Mouse (Mus musculus) myocyte (in vitro differentiated cells): ENCODE measurements around the gene 1700019A02Rik.

Experiments
- E2F4 ChIP-seq: IDR thresholded peaks from one replicate; pipeline ENCODE4 v1.6.1; 2011; ENCODE audit warnings: mild to moderate bottlenecking, control low read depth, moderate library complexity; ENCODE audit not compliant: insufficient read depth
- MAX ChIP-seq: IDR thresholded peaks from one replicate; pipeline ENCODE4 v1.6.1; 2011; ENCODE audit warnings: low read depth, mild to moderate bottlenecking, control low read depth
- MYOG ChIP-seq, 3 experiments: IDR thresholded peaks; one replicate each; pipeline ENCODE4 v1.6.1; 2011; ENCODE audit warnings: control low read depth in 2 of 3, low read depth in 2 of 3, mild to moderate bottlenecking in 2 of 3; ENCODE audit not compliant: insufficient read length in 2 of 3, control insufficient read depth in 1 of 3, insufficient read depth in 1 of 3
- POLR2A ChIP-seq: IDR thresholded peaks from one replicate; pipeline ENCODE4 v1.6.1; 2011; ENCODE audit warnings: low read depth, mild to moderate bottlenecking, control low read depth, moderate library complexity; ENCODE audit not compliant: insufficient read length
- REST ChIP-seq: IDR thresholded peaks from one replicate; pipeline ENCODE4 v1.6.1; 2011; ENCODE audit warnings: mild to moderate bottlenecking, control low read depth, moderate library complexity; ENCODE audit not compliant: insufficient read depth, insufficient read length
- USF1 ChIP-seq: IDR thresholded peaks from one replicate; pipeline ENCODE4 v1.6.1; 2011; ENCODE audit warnings: low read depth, mild to moderate bottlenecking, control low read depth, moderate library complexity

DNA sequence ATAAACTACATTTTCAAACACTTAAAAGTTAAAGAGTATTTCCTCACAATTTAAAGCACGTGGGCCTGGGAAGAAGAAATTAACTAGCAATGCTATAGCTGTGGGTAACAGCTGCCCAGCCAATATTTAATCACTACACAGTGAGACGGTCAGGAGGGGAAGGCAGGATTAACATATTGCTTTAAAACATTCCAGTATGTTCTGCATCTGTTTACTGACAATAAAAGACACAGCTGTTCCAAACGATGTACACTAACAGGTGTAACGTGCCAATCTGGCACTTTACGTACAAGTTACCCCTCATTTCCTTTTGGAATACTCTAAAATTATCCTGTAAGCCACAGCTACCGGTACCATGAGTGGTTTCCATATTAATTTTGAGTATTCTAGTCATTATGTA is 29.7 kb downstream of the 1700019A02Rik start:
- TF ChIP-seq POLR2A: no peak
- no peak for TF ChIP-seq MAX
- TF ChIP-seq MYOG (IDR thresholded peaks at IDR 0.05; ENCODE audit: control insufficient read depth in 1 of 3, insufficient read depth in 1 of 3, insufficient read length in 2 of 3, low read depth in 2 of 3): no peak
- TF ChIP-seq USF1: no peak
- no peak for TF ChIP-seq REST
- no peak for TF ChIP-seq E2F4
